Mouse (Mus musculus) hindbrain, embryonic 13.5 days (tissue): Measurements from ENCODE around the gene Fyttd1. TPM values are rescaled to one million over a fixed set of nuclear protein-coding genes. Genes with fewer than 3 reads are reported as not detected.
"Not testable (repeated sequence)": the region's sequence is repeated elsewhere in the genome, so short reads cannot be mapped to it uniquely, and the experiment has no call there.

Source experiments
- ATAC-seq: fragments of 200-750 bp; cut with Nextera tagmentation; 2 replicates; pipeline ENCODE4 v1.8.0; 2017; ENCODE audit warnings: moderate TSS enrichment; ENCODE audit not compliant: low FRiP score
- H3K27ac ChIP-seq: fragments of 300-500 bp; sonication (generic); 2 replicates; pipeline ENCODE4 v1.5.1; 2015; ENCODE audit warnings: inconsistent platforms, mild to moderate bottlenecking, moderate library complexity
- H3K27me3 ChIP-seq: fragments of 300-500 bp; sonication (generic); 2 replicates; pipeline ENCODE4 v1.6.1; 2015; ENCODE audit warnings: mild to moderate bottlenecking, inconsistent platforms
- H3K36me3 ChIP-seq: fragments of 300-500 bp; sonication (generic); 2 replicates; pipeline ENCODE4 v1.6.1; 2015; ENCODE audit warnings: mild to moderate bottlenecking, inconsistent platforms
- H3K4me1 ChIP-seq: fragments of 300-500 bp; sonication (generic); replicated peaks from 2 replicates; pipeline ENCODE4 v1.6.1; 2015; ENCODE audit warnings: inconsistent platforms
- H3K4me2 ChIP-seq: fragments of 300-500 bp; sonication (generic); 2 replicates; pipeline ENCODE4 v1.6.1; 2015; ENCODE audit warnings: inconsistent platforms, mild to moderate bottlenecking, moderate library complexity
- H3K4me3 ChIP-seq: fragments of 300-500 bp; sonication (generic); 2 replicates; pipeline ENCODE4 v1.5.1; 2015; ENCODE audit warnings: mild to moderate bottlenecking, inconsistent platforms
- H3K9ac ChIP-seq: fragments of 300-500 bp; sonication (generic); 2 replicates; pipeline ENCODE4 v1.6.1; 2015; ENCODE audit warnings: mild to moderate bottlenecking, inconsistent platforms
- H3K9me3 ChIP-seq: fragments of 300-500 bp; sonication (generic); 2 replicates; pipeline ENCODE4 v1.6.1; 2016; ENCODE audit warnings: inconsistent platforms
- WGBS: fragments of 180-500 bp; shearing (Covaris S2); methylation state at CpG from one replicate; pipeline ENCODE4 v1.1.7; 2015; 5-methylcytosine and 5-hydroxymethylcytosine counted together
- polyA plus RNA-seq: library from polyadenylated mRNA; unstranded; fragments of >200 nt; fragmentation: Nextera tagmentation; extraction: Ambion mirVana; gene quantifications from 2 replicates; pipeline ENCODE4 v1.2.1, GENCODE M21; 2015

Fyttd1 gene
- polyA plus RNA-seq, 1 experiment from 2014 or later = 110 TPM

GRCm38 (mm10) chr16:32865401-32865800 lies 11.9 kb upstream of the Fyttd1 start:
- Histone ChIP-seq H3K36me3 (peaks cover 13% of the 10 kb centered on the region), H3K27ac (no peak overlapping the region), H3K9ac (no peak overlapping the region), H3K4me3 (no peak overlapping the region), H3K27me3 (no peaks in the 10 kb centered on the region), H3K4me2 (no peak overlapping the region), H3K4me1 (peaks cover 25% of the 10 kb centered on the region), H3K9me3 (no peaks in the 10 kb centered on the region)
- ATAC-seq = no peak
- 93% methylated on average over 4 of the region's 4 CpGs for WGBS

- Histone ChIP-seq H3K9me3 (no peaks in the 10 kb centered on the region), H3K4me2 (peak overlapping the region; percentile 78), H3K27ac (no peak overlapping the region), H3K27me3 (no peaks in the 10 kb centered on the region), H3K9ac (peak overlapping the region; percentile 92; the same call in 1 of the 2 replicates), H3K4me3 (peak overlapping the region; percentile 80), H3K4me1 (peaks cover 25% of the 10 kb centered on the region), H3K36me3 (peaks cover 5% of the 10 kb centered on the region; the same call in 1 of the 2 replicates)
- ATAC-seq = no peak
- 85% methylated on average over 5 of the region's 5 CpGs for WGBS
Observed at GRCm38 (mm10) chr16:32866713-32867112, 10.6 kb upstream of the Fyttd1 start.

GRCm38 (mm10) chr16:32867919-32868552 lies 9.3 kb upstream of the Fyttd1 start:
- peak; percentile 98 for ATAC-seq
- H3K4me2 ChIP-seq = peak overlapping the region; percentile 78
- H3K36me3 ChIP-seq = peaks cover 5% of the 10 kb centered on the region; the same call in 1 of the 2 replicates
- peak overlapping the region; percentile 91 for H3K27ac ChIP-seq
- H3K9ac ChIP-seq = peak overlapping the region; percentile 92
- peaks cover 25% of the 10 kb centered on the region for H3K4me1 ChIP-seq
- H3K27me3 ChIP-seq = no peaks in the 10 kb centered on the region
- H3K4me3 ChIP-seq = peak overlapping the region; percentile 80
- under 1% methylated on average over 35 of the region's 35 CpGs for WGBS
- H3K9me3 ChIP-seq = no peaks in the 10 kb centered on the region

GRCm38 (mm10) chr16:32870231-32870630 lies 7.1 kb upstream of the Fyttd1 start:
- Histone ChIP-seq H3K9ac (no peak overlapping the region), H3K4me1 (peaks cover 22% of the 10 kb centered on the region), H3K9me3 (no peaks in the 10 kb centered on the region), H3K27me3 (no peaks in the 10 kb centered on the region), H3K36me3 (no peaks in the 10 kb centered on the region), H3K27ac (no peak overlapping the region), H3K4me3 (no peak overlapping the region), H3K4me2 (no peak overlapping the region)
- no peak for ATAC-seq
- WGBS = 62% methylated on average over 5 of the region's 5 CpGs

GRCm38 (mm10) chr16:32873366-32873765 lies 3.9 kb upstream of the Fyttd1 start:
- H3K36me3 ChIP-seq = no peaks in the 10 kb centered on the region
- H3K4me2 ChIP-seq = no peak overlapping the region

GRCm38 (mm10) chr16:32875281-32875680 lies 2.0 kb upstream of the Fyttd1 start:
- H3K9ac ChIP-seq, H3K27me3 ChIP-seq, H3K9me3 ChIP-seq, H3K4me3 ChIP-seq, ATAC-seq, H3K4me2 ChIP-seq, H3K36me3 ChIP-seq, H3K27ac ChIP-seq: not testable (repeated sequence)
- 62% methylated on average over 1 of the region's 1 CpGs for WGBS
- H3K4me1 ChIP-seq = peaks cover 22% of the 10 kb centered on the region

More at GRCm38 (mm10) chr16:32873366-32873765, 3.9 kb upstream of the Fyttd1 start:
- Histone ChIP-seq H3K27me3 (no peaks in the 10 kb centered on the region), H3K4me3 (no peak overlapping the region), H3K4me1 (peaks cover 10% of the 10 kb centered on the region), H3K9me3 (no peaks in the 10 kb centered on the region), H3K9ac (no peak overlapping the region), H3K27ac (no peak overlapping the region)
- 51% methylated on average over 3 of the region's 3 CpGs for WGBS
- ATAC-seq = no peak

GRCm38 (mm10) chr16:32875847-32876246 lies 1.5 kb upstream of the Fyttd1 start:
- ATAC-seq = no peak
- Histone ChIP-seq H3K9ac (no peak overlapping the region), H3K4me2 (no peak overlapping the region), H3K9me3 (no peaks in the 10 kb centered on the region), H3K4me1 (peaks cover 26% of the 10 kb centered on the region), H3K36me3 (no peaks in the 10 kb centered on the region), H3K27ac (no peak overlapping the region), H3K4me3 (no peak overlapping the region), H3K27me3 (no peaks in the 10 kb centered on the region)
- WGBS = 94% methylated on average over 3 of the region's 3 CpGs

- H3K4me2 ChIP-seq = peak overlapping the region; percentile 76
- no peaks in the 10 kb centered on the region for H3K27me3 ChIP-seq
- no peak for ATAC-seq
- H3K9ac ChIP-seq = peak overlapping the region; percentile 96; the same call in 1 of the 2 replicates
- H3K27ac ChIP-seq = no peak overlapping the region
- no peaks in the 10 kb centered on the region for H3K9me3 ChIP-seq
- WGBS = 35% methylated on average over 9 of the region's 9 CpGs
- H3K36me3 ChIP-seq = no peaks in the 10 kb centered on the region
- peak overlapping the region; percentile 92 for H3K4me3 ChIP-seq
- H3K4me1 ChIP-seq = peaks cover 29% of the 10 kb centered on the region
Observed at GRCm38 (mm10) chr16:32876831-32877230, 469 bp upstream of the Fyttd1 start.

GRCm38 (mm10) chr16:32878157-32878598 lies 878 bp downstream of the Fyttd1 start:
- Histone ChIP-seq H3K9ac (peak overlapping the region; percentile 96), H3K4me3 (peak overlapping the region; percentile 92), H3K4me2 (peak overlapping the region; percentile 76), H3K27me3 (no peaks in the 10 kb centered on the region), H3K9me3 (no peaks in the 10 kb centered on the region), H3K4me1 (peaks cover 34% of the 10 kb centered on the region), H3K36me3 (no peaks in the 10 kb centered on the region), H3K27ac (peak overlapping the region; percentile 94)
- ATAC-seq = peak; percentile 71
- WGBS = under 1% methylated on average over 32 of the region's 34 CpGs

- Histone ChIP-seq H3K36me3 (no peaks in the 10 kb centered on the region), H3K27me3 (no peaks in the 10 kb centered on the region), H3K4me2 (peak overlapping the region; percentile 76), H3K4me3 (peak overlapping the region; percentile 92), H3K27ac (no peak overlapping the region), H3K9ac (peak overlapping the region; percentile 96), H3K9me3 (no peaks in the 10 kb centered on the region), H3K4me1 (peaks cover 34% of the 10 kb centered on the region)
- ATAC-seq = no peak
- 86% methylated on average over 14 of the region's 14 CpGs for WGBS
Observed at GRCm38 (mm10) chr16:32878972-32879926, 1.9 kb downstream of the Fyttd1 start.

GRCm38 (mm10) chr16:32881538-32881937 lies 4.2 kb downstream of the Fyttd1 start:
- ATAC-seq = no peak
- Histone ChIP-seq H3K4me3 (no peak overlapping the region), H3K27me3 (no peaks in the 10 kb centered on the region), H3K27ac (no peak overlapping the region), H3K9me3 (no peaks in the 10 kb centered on the region), H3K4me1 (peaks cover 34% of the 10 kb centered on the region), H3K36me3 (peaks cover 10% of the 10 kb centered on the region), H3K4me2 (no peak overlapping the region), H3K9ac (no peak overlapping the region)
- 83% methylated on average over 7 of the region's 7 CpGs for WGBS

- Histone ChIP-seq H3K4me1 (no peaks in the 10 kb centered on the region), H3K9me3 (no peaks in the 10 kb centered on the region), H3K4me2 (no peak overlapping the region), H3K27me3 (no peaks in the 10 kb centered on the region), H3K4me3 (no peak overlapping the region), H3K27ac (no peak overlapping the region), H3K9ac (no peak overlapping the region), H3K36me3 (peaks cover 42% of the 10 kb centered on the region)
- WGBS = 90% methylated on average over 7 of the region's 7 CpGs
- ATAC-seq = no peak
Observed at GRCm38 (mm10) chr16:32887996-32888395, 10.7 kb downstream of the Fyttd1 start.
